Mouse (Mus musculus): ENCODE data around the gene Mrtfa. TPM values are rescaled to one million over a fixed set of nuclear protein-coding genes. Genes with fewer than 3 reads are reported as not detected.

Mrtfa gene
- polyA plus RNA-seq, 1 experiment from 2014 or later = 25.0 TPM

- DNase-seq (ENCODE audit: low spot score) = no peak
- H3K4me1 ChIP-seq = no peaks in the 10 kb centered on the region
- H3K27me3 ChIP-seq (replicated peaks; ENCODE audit: low read depth, poor library complexity, severe bottlenecking) = no peaks in the 10 kb centered on the region
- WGBS = 92% methylated on average over 10 of the region's 10 CpGs
- H3K27ac ChIP-seq (replicated peaks) = no peak overlapping the region
- 0 out of 2 replicates have a peak, but pooled peaks cover 3% of the 10 kb centered on the region for H3K36me3 ChIP-seq (replicated peaks)
- no peak overlapping the region for H3K4me3 ChIP-seq
- no peaks in the 10 kb centered on the region for H3K9me3 ChIP-seq
These were observed 22.7 kb downstream of the Mrtfa start for GRCm38 (mm10) chr15:81167831-81168230.

- no peak for DNase-seq (ENCODE audit: low spot score)
- Histone ChIP-seq H3K4me1 (peaks cover 7% of the 10 kb centered on the region; the same call in 1 of the 2 replicates), H3K36me3 (replicated peaks) (0 out of 2 replicates have a peak, but pooled peaks cover 3% of the 10 kb centered on the region), H3K9me3 (no peaks in the 10 kb centered on the region), H3K4me3 (no peak overlapping the region), H3K27ac (replicated peaks) (no peak overlapping the region), H3K27me3 (replicated peaks; ENCODE audit: low read depth, poor library complexity, severe bottlenecking) (no peaks in the 10 kb centered on the region)
- WGBS = 90% methylated on average over 5 of the region's 5 CpGs
These were observed 24.3 kb downstream of the Mrtfa start for GRCm38 (mm10) chr15:81166291-81166690.

GRCm38 (mm10) chr15:81164560-81165310 is 25.8 kb downstream of the Mrtfa start:
- WGBS = 91% methylated on average over 9 of the region's 9 CpGs
- no peak for DNase-seq (ENCODE audit: low spot score)
- no peaks in the 10 kb centered on the region for H3K9me3 ChIP-seq
- 0 out of 2 replicates have a peak, but pooled peaks cover 3% of the 10 kb centered on the region for H3K36me3 ChIP-seq (replicated peaks)
- no peaks in the 10 kb centered on the region for H3K27me3 ChIP-seq (replicated peaks; ENCODE audit: low read depth, poor library complexity, severe bottlenecking)
- H3K4me3 ChIP-seq = no peak overlapping the region
- H3K4me1 ChIP-seq = peaks cover 7% of the 10 kb centered on the region; the same call in 1 of the 2 replicates
- H3K27ac ChIP-seq (replicated peaks) = no peak overlapping the region

GRCm38 (mm10) chr15:81161571-81161970 is 29.0 kb downstream of the Mrtfa start:
- WGBS = 77% methylated on average over 3 of the region's 3 CpGs
- Histone ChIP-seq H3K36me3 (replicated peaks) (no peaks in the 10 kb centered on the region), H3K4me3 (no peak overlapping the region), H3K27me3 (replicated peaks; ENCODE audit: low read depth, poor library complexity, severe bottlenecking) (no peaks in the 10 kb centered on the region), H3K27ac (replicated peaks) (no peak overlapping the region), H3K9me3 (no peaks in the 10 kb centered on the region), H3K4me1 (peaks cover 7% of the 10 kb centered on the region; the same call in 1 of the 2 replicates)
- no peak for DNase-seq (ENCODE audit: low spot score)

- 91% methylated on average over 4 of the region's 4 CpGs for WGBS
- peaks cover 7% of the 10 kb centered on the region; the same call in 1 of the 2 replicates for H3K4me1 ChIP-seq
- DNase-seq (ENCODE audit: low spot score) = no peak
- no peaks in the 10 kb centered on the region for H3K27me3 ChIP-seq (replicated peaks; ENCODE audit: low read depth, poor library complexity, severe bottlenecking)
- no peak overlapping the region for H3K27ac ChIP-seq (replicated peaks)
- H3K4me3 ChIP-seq = no peak overlapping the region
- no peaks in the 10 kb centered on the region for H3K9me3 ChIP-seq
- no peaks in the 10 kb centered on the region for H3K36me3 ChIP-seq (replicated peaks)
These were observed 29.9 kb downstream of the Mrtfa start for GRCm38 (mm10) chr15:81160677-81161076.

GRCm38 (mm10) chr15:81159212-81159611 is 31.3 kb downstream of the Mrtfa start:
- Histone ChIP-seq H3K27ac (replicated peaks) (no peak overlapping the region), H3K27me3 (replicated peaks; ENCODE audit: low read depth, poor library complexity, severe bottlenecking) (no peaks in the 10 kb centered on the region), H3K9me3 (no peaks in the 10 kb centered on the region), H3K36me3 (replicated peaks) (no peaks in the 10 kb centered on the region), H3K4me1 (peaks cover 16% of the 10 kb centered on the region), H3K4me3 (no peak overlapping the region)
- 92% methylated on average over 7 of the region's 7 CpGs for WGBS
- no peak for DNase-seq (ENCODE audit: low spot score)

- Histone ChIP-seq H3K27me3 (replicated peaks; ENCODE audit: low read depth, poor library complexity, severe bottlenecking) (no peaks in the 10 kb centered on the region), H3K4me3 (no peak overlapping the region), H3K4me1 (peaks cover 16% of the 10 kb centered on the region), H3K36me3 (replicated peaks) (no peaks in the 10 kb centered on the region), H3K9me3 (no peaks in the 10 kb centered on the region), H3K27ac (replicated peaks) (no peak overlapping the region)
- 82% methylated on average over 7 of the region's 7 CpGs for WGBS
- no peak for DNase-seq (ENCODE audit: low spot score)
These were observed 31.9 kb downstream of the Mrtfa start for GRCm38 (mm10) chr15:81158517-81159120.

GRCm38 (mm10) chr15:81156453-81156852 is 34.1 kb downstream of the Mrtfa start:
- no peaks in the 10 kb centered on the region for H3K9me3 ChIP-seq
- no peak overlapping the region for H3K27ac ChIP-seq (replicated peaks)
- no peaks in the 10 kb centered on the region for H3K27me3 ChIP-seq (replicated peaks; ENCODE audit: low read depth, poor library complexity, severe bottlenecking)
- WGBS = 72% methylated on average over 2 of the region's 2 CpGs
- DNase-seq (ENCODE audit: low spot score) = no peak
- H3K4me3 ChIP-seq = no peak overlapping the region
- peaks cover 9% of the 10 kb centered on the region for H3K4me1 ChIP-seq
- H3K36me3 ChIP-seq (replicated peaks) = no peaks in the 10 kb centered on the region

GRCm38 (mm10) chr15:81155845-81156244 is 34.7 kb downstream of the Mrtfa start:
- Histone ChIP-seq H3K9me3 (no peaks in the 10 kb centered on the region), H3K36me3 (replicated peaks) (no peaks in the 10 kb centered on the region), H3K4me1 (peaks cover 9% of the 10 kb centered on the region), H3K27ac (replicated peaks) (no peak overlapping the region), H3K4me3 (no peak overlapping the region), H3K27me3 (replicated peaks; ENCODE audit: low read depth, poor library complexity, severe bottlenecking) (no peaks in the 10 kb centered on the region)
- 98% methylated on average over 3 of the region's 3 CpGs for WGBS
- DNase-seq (ENCODE audit: low spot score) = no peak

- Histone ChIP-seq H3K27ac (replicated peaks) (no peak overlapping the region), H3K27me3 (replicated peaks; ENCODE audit: low read depth, poor library complexity, severe bottlenecking) (no peaks in the 10 kb centered on the region), H3K9me3 (no peaks in the 10 kb centered on the region), H3K4me3 (no peak overlapping the region), H3K36me3 (replicated peaks) (no peaks in the 10 kb centered on the region), H3K4me1 (peaks cover 9% of the 10 kb centered on the region)
- 85% methylated on average over 2 of the region's 2 CpGs for WGBS
- DNase-seq (ENCODE audit: low spot score) = no peak
These were observed 35.5 kb downstream of the Mrtfa start for GRCm38 (mm10) chr15:81154846-81155624.

GRCm38 (mm10) chr15:81141956-81142576 is 48.5 kb downstream of the Mrtfa start:
- DNase-seq (ENCODE audit: low spot score) = no peak
- H3K9me3 ChIP-seq = no peaks in the 10 kb centered on the region
- no peak overlapping the region for H3K27ac ChIP-seq (replicated peaks)
- H3K27me3 ChIP-seq (replicated peaks; ENCODE audit: low read depth, poor library complexity, severe bottlenecking) = no peaks in the 10 kb centered on the region
- H3K36me3 ChIP-seq (replicated peaks) = no peaks in the 10 kb centered on the region
- H3K4me3 ChIP-seq = no peak overlapping the region
- peaks cover 9% of the 10 kb centered on the region for H3K4me1 ChIP-seq
- 84% methylated on average over 11 of the region's 11 CpGs for WGBS

- Histone ChIP-seq H3K4me3 (no peak overlapping the region), H3K27ac (replicated peaks) (no peak overlapping the region), H3K4me1 (peaks cover 10% of the 10 kb centered on the region), H3K9me3 (no peaks in the 10 kb centered on the region), H3K27me3 (replicated peaks; ENCODE audit: low read depth, poor library complexity, severe bottlenecking) (no peaks in the 10 kb centered on the region), H3K36me3 (replicated peaks) (no peaks in the 10 kb centered on the region)
- WGBS = 85% methylated on average over 5 of the region's 5 CpGs
- DNase-seq (ENCODE audit: low spot score) = no peak
These were observed 50.6 kb downstream of the Mrtfa start for GRCm38 (mm10) chr15:81140004-81140403.

All from embryonic facial prominence, embryonic 10.5 days (tissue).